Mouse (Mus musculus): ENCODE data around the gene Olfr282.

- TF ChIP-seq SIN3A (IDR thresholded peaks at IDR 0.05; ENCODE audit: low read length) (peak; percentile 55; the same call in 1 of the 2 replicates), ZKSCAN1 (IDR thresholded peaks at IDR 0.05; ENCODE audit: low read depth, low read length) (no peak)
Measured at GRCm38 (mm10) chr15:98415996-98416395, 15.0 kb upstream of the Olfr282 start.

Measured in MEL (cell line).